Comparison of ENCODE assay signal across 7 mouse cellular contexts in the genomic region with DNA sequence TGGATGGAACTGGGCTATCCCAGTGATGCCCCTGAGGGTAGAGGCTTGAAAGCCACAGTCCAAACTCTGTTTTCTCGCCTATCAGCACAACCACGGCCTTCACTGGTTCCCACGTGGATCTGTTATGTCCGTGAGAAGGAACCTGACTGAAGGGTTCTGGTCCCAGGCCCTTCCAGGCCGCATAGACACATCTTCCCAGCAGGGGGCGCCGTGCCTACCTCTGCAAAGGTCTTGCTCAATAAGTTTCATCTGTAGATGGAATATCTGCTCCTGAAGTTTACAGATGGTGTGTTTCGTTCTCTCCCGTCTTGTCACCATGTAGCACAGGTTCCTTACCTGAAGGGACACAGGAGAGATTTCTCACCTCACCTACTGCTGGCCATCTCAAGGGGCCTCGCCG. TPM values are rescaled to one million over a fixed set of nuclear protein-coding genes. Genes with fewer than 3 reads are reported as not detected.
DNase-seq lines count a peak whose midpoint lies in the region; ATAC-seq and TF ChIP-seq lines count a peak whose summit lies in the region.

No protein-coding gene starts in this region.

- peaks cover 62% of the 10 kb centered on the region for H3K36me3 ChIP-seq in C2C12 (ENCODE audit: control insufficient read depth, insufficient read depth)
- no peaks in the 10 kb centered on the region for H3K36me3 ChIP-seq in ES-Bruce4 (ENCODE audit: control insufficient read depth, insufficient read depth, low read length, poor library complexity, severe bottlenecking)
- peaks cover 43% of the 10 kb centered on the region for H3K36me3 ChIP-seq in spleen, adult 2 months (ENCODE audit: control insufficient read depth, insufficient read depth, low read length)

- no peak for TF ChIP-seq EP300 in ES-Bruce4 (IDR thresholded peaks at IDR 0.05; ENCODE audit: insufficient read depth, low read depth, low read length)

- peak; percentile 70 for DNase-seq in cerebellum, adult 11-12 months
- DNase-seq in gastrocnemius, postnatal 10 days, result peak; percentile 90
- peak; percentile 47 to 62 for DNase-seq in layer of hippocampus, postnatal 14 days (ENCODE audit: low spot score in 2 of 2)
- DNase-seq in spleen, adult 2 months (ENCODE audit: low read depth in 1 of 2, low spot score in 2 of 2), result peak in 1 of 2 experiments; percentile 75

- no peak overlapping the region for H3K9ac ChIP-seq in ES-Bruce4 (ENCODE audit: low read depth, poor library complexity, severe bottlenecking)

- no peaks in the 10 kb centered on the region for H3K79me2 ChIP-seq in C2C12 (ENCODE audit: control insufficient read depth, insufficient read depth)

- no peaks in the 10 kb centered on the region for H3K9me3 ChIP-seq in ES-Bruce4 (replicated peaks; ENCODE audit: control insufficient read depth, insufficient read depth, low read length, poor library complexity, severe bottlenecking)

- no peak for TF ChIP-seq POLR2A in ES-Bruce4 (IDR thresholded peaks at IDR 0.05; ENCODE audit: insufficient read depth, low read length)
- TF ChIP-seq POLR2A in spleen, adult 2 months (IDR thresholded peaks at IDR 0.05; ENCODE audit: low read depth, low read length), result no peak

- no peaks in the 10 kb centered on the region for H3K79me3 ChIP-seq in C2C12 (ENCODE audit: low read depth)

- WGBS in spleen, adult 2 months, result 41% methylated on average over 11 of the region's 11 CpGs

- H3ac ChIP-seq in C2C12 (ENCODE audit: control insufficient read depth, insufficient read length, low read depth), result no peak overlapping the region

- H3K4me3 ChIP-seq in C2C12 (ENCODE audit: insufficient read depth, poor library complexity, severe bottlenecking) (no peak overlapping the region), ES-Bruce4 (ENCODE audit: low read depth, low read length) (no peak overlapping the region)
- no peak overlapping the region for H3K4me3 ChIP-seq in spleen, adult 2 months (ENCODE audit: extremely low read depth, insufficient read depth, insufficient read length)

- H3K27ac ChIP-seq in ES-Bruce4 (ENCODE audit: insufficient read depth, low read length), result no peak overlapping the region
- no peak overlapping the region for H3K27ac ChIP-seq in spleen, adult 2 months (ENCODE audit: insufficient read depth, low read length)

- peaks cover 13% of the 10 kb centered on the region for H3K4me1 ChIP-seq in ES-Bruce4 (ENCODE audit: control insufficient read depth, insufficient read depth, low read length)
- peaks cover 3% of the 10 kb centered on the region; the same call in 1 of the 2 replicates for H3K4me1 ChIP-seq in spleen, adult 2 months (ENCODE audit: control insufficient read depth, insufficient read depth, insufficient read length)

- TF ChIP-seq CTCF in C2C12 (IDR thresholded peaks at IDR 0.05; ENCODE audit: control insufficient read depth, insufficient read depth, insufficient read length), result peak; percentile 72
- TF ChIP-seq CTCF in ES-Bruce4 (IDR thresholded peaks at IDR 0.05; ENCODE audit: low read depth, low read length), result peak; percentile 89
- peak; percentile 85; the same call in 1 of the 2 replicates for TF ChIP-seq CTCF in spleen, adult 2 months (IDR thresholded peaks at IDR 0.05; ENCODE audit: extremely low read depth, insufficient read depth, insufficient read length, insufficient replicate concordance)

- H3K27me3 ChIP-seq in C2C12 (ENCODE audit: control insufficient read depth, insufficient read depth, insufficient read length) (no peaks in the 10 kb centered on the region), ES-Bruce4 (ENCODE audit: control insufficient read depth, insufficient read depth, low read length, poor library complexity, severe bottlenecking) (no peaks in the 10 kb centered on the region)
- H3K27me3 ChIP-seq in spleen, adult 2 months (ENCODE audit: control insufficient read depth, insufficient read depth, low read length), result no peaks in the 10 kb centered on the region

- peak; percentile 60 for ATAC-seq in megakaryocyte progenitor cell, adult 5-6 weeks (replicated peaks; ENCODE audit: poor library complexity)

TF ChIP-seq in C2C12, 6 proteins besides CTCF, POLR2A, EP300 and RAD21:
- TF ChIP-seq MYOD1 (IDR thresholded peaks at IDR 0.05; ENCODE audit: control insufficient read depth, insufficient read length, low read depth) (no peak), MYOG (IDR thresholded peaks at IDR 0.05; ENCODE audit: control insufficient read depth, extremely low read depth, insufficient read length) (no peak), MAX (IDR thresholded peaks at IDR 0.05) (peak; percentile 75), FOSL1 (IDR thresholded peaks at IDR 0.05; ENCODE audit: insufficient read depth, low read length, poor library complexity, severe bottlenecking) (no peak), CEBPB (IDR thresholded peaks at IDR 0.05; ENCODE audit: low read depth) (peak; percentile 94), USF1 (IDR thresholded peaks at IDR 0.05; ENCODE audit: low read depth) (no peak)

RNA-seq across cellular contexts. Expression of gene Jade2, which starts 36.6 kb away (rescaled TPM):
- polyA plus RNA-seq in C2C12 (2012; fragmentation: generic; extraction: Trizol), result 4.0 TPM
- polyA plus RNA-seq in ES-Bruce4 (2011; ENCODE audit: insufficient read depth, insufficient read length, low read depth, missing spikeins), result 9.6 and 10.1 TPM in 2 replicates
- total RNA-seq in gastrocnemius, postnatal 10 days (2021), result 1 to 10 TPM; 2.3 to 2.6 TPM
- total RNA-seq in layer of hippocampus, postnatal 14 days (2021), result 10 to 100 TPM; 14.5 to 15.0 TPM
- 5.7 and 7.7 TPM in 2 replicates for total RNA-seq in megakaryocyte progenitor cell, adult 5-6 weeks (2015)
- 6.0 and 7.0 TPM in 2 replicates for total RNA-seq in megakaryocyte progenitor cell, adult 5-6 weeks (2017)
- polyA plus RNA-seq in spleen, adult 2 months (2012; rRNA removed), result 24.8 and 27.2 TPM in 2 replicates

RNA-seq across cellular contexts. Expression of gene Sar1b, which starts 57.4 kb away (rescaled TPM):
- 50.4 TPM for polyA plus RNA-seq in C2C12 (2012; fragmentation: generic; extraction: Trizol)
- 38.8 and 39.5 TPM in 2 replicates for polyA plus RNA-seq in ES-Bruce4 (2011; ENCODE audit: insufficient read depth, insufficient read length, low read depth, missing spikeins)
- 100 to 1,000 TPM; 119 to 133 TPM for total RNA-seq in gastrocnemius, postnatal 10 days (2021)
- total RNA-seq in layer of hippocampus, postnatal 14 days (2021), result 10 to 100 TPM; 71.8 to 74.5 TPM
- total RNA-seq in megakaryocyte progenitor cell, adult 5-6 weeks (2015), result 123 and 132 TPM in 2 replicates
- 62.7 and 74.4 TPM in 2 replicates for total RNA-seq in megakaryocyte progenitor cell, adult 5-6 weeks (2017)
- 4.5 and 5.4 TPM in 2 replicates for polyA plus RNA-seq in spleen, adult 2 months (2012; rRNA removed)

RNA-seq across cellular contexts. Expression of gene Sec24a, which starts 57.4 kb away (rescaled TPM):
- polyA plus RNA-seq in C2C12 (2012; fragmentation: generic; extraction: Trizol), result 6.2 TPM
- polyA plus RNA-seq in ES-Bruce4 (2011; ENCODE audit: insufficient read depth, insufficient read length, low read depth, missing spikeins), result 50.2 and 50.5 TPM in 2 replicates
- total RNA-seq in gastrocnemius, postnatal 10 days (2021), result 10 to 100 TPM; 21.7 to 24.0 TPM
- total RNA-seq in layer of hippocampus, postnatal 14 days (2021), result 10 to 100 TPM; 23.1 to 23.7 TPM
- 24.6 and 29.6 TPM in 2 replicates for total RNA-seq in megakaryocyte progenitor cell, adult 5-6 weeks (2015)
- total RNA-seq in megakaryocyte progenitor cell, adult 5-6 weeks (2017), result 4.9 and 7.5 TPM in 2 replicates
- 10.0 and 13.5 TPM in 2 replicates for polyA plus RNA-seq in spleen, adult 2 months (2012; rRNA removed)
